Mouse (Mus musculus) liver, adult 2 months (tissue): ENCODE measurements around the gene Prol1.

Experiments
- CTCF ChIP-seq: fragments of 200-500 bp; IDR thresholded peaks from 2 replicates; pipeline ENCODE4 v1.5.1; 2011; ENCODE audit warnings: low read depth, low read length, control low read depth
- POLR2A ChIP-seq: fragments of 200-500 bp; IDR thresholded peaks from 2 replicates; pipeline ENCODE4 v1.6.1; 2011; ENCODE audit warnings: low read length, control low read depth; ENCODE audit not compliant: insufficient read depth; ENCODE audit errors: extremely low read depth

GRCm38 (mm10) chr5:88317012-88317411 is at the start of gene Prol1:
- TF ChIP-seq CTCF (no peak), POLR2A (no peak)
